Mouse (Mus musculus) frontal cortex, postnatal 10 days (tissue): ENCODE data around the gene Rasgef1c.

Source experiments
- DNase-seq, 2 experiments: peaks; one replicate each; pipeline ENCODE4 v3.0.0; 2022; ENCODE audit warnings: low spot score in 2 of 2, mixed read lengths in 1 of 2

The Rasgef1c gene

DNA sequence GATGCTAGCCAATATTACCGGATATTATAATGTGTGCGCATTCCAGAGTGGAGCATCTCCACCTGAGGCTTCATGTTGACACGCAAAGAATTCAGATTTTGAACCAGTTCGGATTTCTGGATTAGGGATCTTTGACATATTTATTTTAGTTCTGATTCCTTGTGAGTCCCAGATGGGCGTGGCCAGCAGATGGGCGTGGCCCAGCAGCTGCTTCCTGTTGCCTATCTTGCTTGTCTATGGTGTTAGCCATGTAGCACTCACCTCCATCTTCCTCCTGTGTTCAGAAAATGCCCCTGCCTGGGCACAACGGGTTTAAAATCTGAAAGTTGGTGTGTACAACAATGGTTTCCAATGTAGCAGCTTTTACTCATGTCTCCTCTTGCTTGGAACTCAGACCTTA, 24.5 kb downstream of the Rasgef1c start:
- DNase-seq = no peak

DNA sequence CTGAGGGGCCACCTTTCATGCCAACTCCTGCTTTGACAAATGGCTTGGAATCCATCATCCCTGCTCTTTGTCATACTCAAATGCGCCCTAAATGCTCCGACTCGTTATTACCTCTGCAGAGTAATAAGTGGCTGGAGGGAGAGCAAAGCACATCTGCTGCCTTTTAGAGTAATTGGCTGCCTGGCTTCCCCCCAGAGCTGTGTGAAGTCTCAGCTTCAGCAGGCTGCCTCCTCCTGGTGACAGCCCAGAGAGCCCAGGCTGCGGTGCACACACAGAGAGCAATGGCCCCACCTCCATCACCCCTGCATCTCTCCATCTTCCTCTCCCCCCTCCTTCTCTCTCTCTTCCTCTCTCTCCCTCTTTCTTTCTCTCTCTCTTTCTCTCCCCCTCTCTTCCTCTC, 25.5 kb downstream of the Rasgef1c start:
- DNase-seq = no peak

GRCm38 (mm10) chr11:49927670-49928069, 26.0 kb downstream of the Rasgef1c start:
- no peak for DNase-seq

DNA sequence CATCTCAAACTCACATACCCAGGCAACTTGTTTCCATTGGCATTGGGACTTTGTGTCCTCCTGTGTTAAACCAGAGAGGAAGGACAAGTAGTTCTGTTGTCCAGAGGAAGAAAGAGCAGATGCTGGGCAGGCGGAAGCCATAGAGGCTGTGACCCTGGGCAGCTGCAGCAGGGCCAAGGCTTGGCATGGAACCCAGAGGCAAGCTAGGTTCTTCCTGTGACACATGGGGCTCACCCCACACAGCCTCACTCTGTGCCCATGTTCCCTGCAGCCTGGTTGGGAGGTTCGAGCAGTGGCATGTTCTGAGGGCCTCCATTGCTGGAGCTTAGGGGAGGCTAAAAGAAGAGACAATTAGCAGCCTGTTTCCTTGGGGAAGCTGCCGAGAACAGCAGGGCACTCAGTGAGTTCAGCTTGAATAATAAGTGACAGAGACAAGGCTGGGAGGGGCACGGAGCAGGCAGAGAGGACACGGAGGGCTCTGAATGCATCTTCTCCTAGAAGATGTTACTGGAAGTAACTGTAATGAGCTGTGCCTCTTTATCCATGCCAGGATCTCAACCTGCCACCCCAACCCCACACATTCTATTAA, 29.5 kb downstream of the Rasgef1c start:
- peak in 1 of 2 experiments; percentile 36 for DNase-seq

- no peak for DNase-seq
These were observed 30.2 kb downstream of the Rasgef1c start for GRCm38 (mm10) chr11:49931853-49932252.

DNA sequence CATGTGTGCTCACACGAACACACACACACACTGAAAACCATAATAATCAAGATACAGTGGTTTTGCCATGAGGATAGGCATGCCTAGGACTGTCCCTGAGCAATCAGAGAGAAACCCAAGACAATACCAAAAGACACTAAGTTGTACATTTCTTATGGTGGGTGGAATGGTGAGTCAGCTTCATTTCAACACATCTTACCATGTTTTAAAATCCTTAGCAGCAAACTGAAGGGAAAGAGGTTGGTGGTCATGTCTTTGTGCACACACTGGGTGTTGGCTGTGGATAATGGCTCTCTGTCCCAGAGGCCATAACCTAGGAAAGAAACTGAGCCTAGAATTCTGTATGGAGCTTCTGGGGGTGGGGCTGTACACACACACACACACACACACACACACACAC, 32.2 kb downstream of the Rasgef1c start:
- DNase-seq = no peak

GRCm38 (mm10) chr11:49934322-49934721, 32.7 kb downstream of the Rasgef1c start:
- DNase-seq = no peak

DNA sequence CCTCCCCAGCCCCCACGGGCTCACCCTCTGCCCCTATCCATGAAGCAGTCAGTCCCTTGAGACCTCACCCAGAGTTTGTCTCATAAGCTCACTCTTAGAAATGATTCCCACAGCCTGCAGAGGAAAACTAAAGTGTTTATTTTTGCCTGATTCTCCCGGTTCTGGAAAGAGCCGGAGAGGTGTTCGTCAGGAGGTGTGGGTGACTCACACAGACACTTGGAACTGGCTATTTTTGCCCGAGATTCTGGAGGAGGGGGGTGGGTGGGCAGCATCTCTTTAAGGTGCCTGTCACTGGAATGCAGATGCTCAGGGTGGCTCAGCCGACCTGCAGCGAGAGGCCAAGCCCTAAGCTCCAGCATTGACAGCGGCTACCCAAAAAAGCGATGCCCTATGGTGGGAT, 34.8 kb downstream of the Rasgef1c start:
- DNase-seq = no peak

- DNase-seq = no peak
These were observed 36.1 kb downstream of the Rasgef1c start for GRCm38 (mm10) chr11:49937779-49938178.

- peak; percentile 64 to 76 for DNase-seq
These were observed 36.9 kb downstream of the Rasgef1c start for GRCm38 (mm10) chr11:49938258-49939164.

DNA sequence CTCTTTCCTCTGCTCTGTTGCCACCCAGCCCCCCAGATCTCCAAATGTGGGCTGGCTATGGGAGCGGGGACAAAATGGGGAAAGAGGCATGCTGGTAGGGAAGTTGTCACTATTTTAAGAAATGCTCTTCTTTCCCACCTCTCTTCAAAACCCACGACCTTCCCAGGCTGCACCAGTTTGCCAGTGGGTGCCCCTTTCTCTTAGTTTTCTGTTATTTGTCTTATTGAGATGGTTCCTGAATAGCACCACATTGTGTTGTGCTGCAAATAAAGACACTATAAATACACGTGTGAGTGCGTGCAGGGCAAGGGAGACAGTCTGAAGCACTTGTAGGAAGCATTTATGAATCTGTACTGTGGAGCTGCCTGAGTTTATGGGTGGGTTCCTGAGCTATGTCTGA, 41.2 kb downstream of the Rasgef1c start:
- DNase-seq = no peak

DNA sequence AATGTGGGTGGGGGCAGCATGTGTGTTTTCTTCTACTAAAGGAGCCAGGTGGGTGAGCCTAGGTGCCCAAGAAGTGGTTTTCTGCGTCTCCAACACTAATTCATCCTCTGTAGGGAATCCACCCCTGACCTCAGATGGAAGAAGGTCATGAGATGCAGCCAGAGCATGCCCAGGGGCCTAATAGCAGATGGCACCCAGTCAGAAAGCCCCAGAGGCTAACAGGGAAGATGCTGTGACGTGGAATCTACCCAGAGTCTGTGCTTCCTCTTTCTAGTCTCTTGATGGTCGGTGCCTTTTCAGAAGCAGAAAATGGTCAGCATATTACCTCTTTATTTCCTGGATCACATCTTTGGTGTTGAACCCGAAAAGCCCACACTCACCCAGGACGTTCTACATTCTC, 42.3 kb downstream of the Rasgef1c start:
- DNase-seq = no peak

DNA sequence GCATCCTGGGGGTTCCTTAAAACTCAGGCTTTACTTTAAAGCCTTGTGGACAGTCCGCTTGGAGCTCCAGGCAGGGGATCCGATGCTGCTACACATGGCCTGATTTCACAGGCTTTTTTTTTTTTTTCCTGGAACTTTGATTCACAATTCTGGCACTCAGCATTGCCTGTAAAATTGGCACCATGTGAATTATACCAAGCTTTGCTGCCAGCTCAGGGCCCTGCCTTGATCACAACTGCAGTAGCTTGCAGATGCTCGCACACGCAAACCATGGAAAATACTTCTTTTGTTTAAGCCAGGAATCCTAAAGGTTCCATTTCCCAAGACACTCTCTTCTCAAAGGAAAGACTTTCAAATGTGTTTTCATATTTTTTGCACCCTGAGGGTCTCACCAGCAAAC, 44.1 kb downstream of the Rasgef1c start:
- DNase-seq = no peak

DNA sequence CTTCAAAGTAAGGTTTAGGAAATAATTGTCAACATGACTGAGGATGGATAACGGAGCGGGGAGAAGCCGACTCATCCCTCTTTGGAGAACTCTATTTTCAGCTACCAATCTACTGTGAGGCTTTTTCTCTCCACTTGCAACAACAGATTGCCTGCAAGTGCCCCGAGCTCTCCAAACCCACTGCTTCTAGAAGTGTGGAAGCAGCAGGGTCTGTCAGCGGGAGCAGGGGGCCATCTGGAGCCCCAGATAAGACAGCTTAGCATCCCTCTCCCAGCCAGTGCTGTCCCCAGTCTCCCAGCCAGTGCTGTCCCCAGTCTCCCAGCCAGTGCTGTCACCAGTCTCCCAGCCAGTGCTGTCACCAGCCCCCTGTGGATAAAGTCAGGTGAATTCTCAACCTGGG, 48.2 kb downstream of the Rasgef1c start:
- DNase-seq = peak; percentile 42 to 50

GRCm38 (mm10) chr11:49953616-49954015, 52.0 kb downstream of the Rasgef1c start:
- DNase-seq = no peak

GRCm38 (mm10) chr11:49955577-49956261, 54.1 kb downstream of the Rasgef1c start:
- peak; percentile 53 to 77 for DNase-seq

DNA sequence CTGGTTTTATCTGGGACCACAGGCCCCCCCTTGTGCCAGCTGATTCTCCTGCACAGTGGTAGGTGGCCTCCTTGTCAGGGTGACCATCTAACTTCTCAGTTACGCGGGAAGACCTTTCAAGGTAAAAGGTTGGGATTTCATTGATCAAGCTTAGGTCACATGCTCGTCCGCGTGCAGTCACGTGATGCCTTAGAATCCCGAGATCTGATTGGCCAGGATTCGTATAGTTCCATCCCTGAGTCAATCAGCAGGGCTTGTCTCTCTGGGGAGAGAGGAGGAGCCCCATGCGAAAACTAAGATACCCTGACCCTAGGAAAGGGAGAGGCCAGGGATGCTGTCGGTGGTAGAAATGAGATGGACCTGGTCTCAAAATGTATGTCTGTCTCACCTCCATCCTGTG, 56.4 kb downstream of the Rasgef1c start:
- DNase-seq = no peak

DNA sequence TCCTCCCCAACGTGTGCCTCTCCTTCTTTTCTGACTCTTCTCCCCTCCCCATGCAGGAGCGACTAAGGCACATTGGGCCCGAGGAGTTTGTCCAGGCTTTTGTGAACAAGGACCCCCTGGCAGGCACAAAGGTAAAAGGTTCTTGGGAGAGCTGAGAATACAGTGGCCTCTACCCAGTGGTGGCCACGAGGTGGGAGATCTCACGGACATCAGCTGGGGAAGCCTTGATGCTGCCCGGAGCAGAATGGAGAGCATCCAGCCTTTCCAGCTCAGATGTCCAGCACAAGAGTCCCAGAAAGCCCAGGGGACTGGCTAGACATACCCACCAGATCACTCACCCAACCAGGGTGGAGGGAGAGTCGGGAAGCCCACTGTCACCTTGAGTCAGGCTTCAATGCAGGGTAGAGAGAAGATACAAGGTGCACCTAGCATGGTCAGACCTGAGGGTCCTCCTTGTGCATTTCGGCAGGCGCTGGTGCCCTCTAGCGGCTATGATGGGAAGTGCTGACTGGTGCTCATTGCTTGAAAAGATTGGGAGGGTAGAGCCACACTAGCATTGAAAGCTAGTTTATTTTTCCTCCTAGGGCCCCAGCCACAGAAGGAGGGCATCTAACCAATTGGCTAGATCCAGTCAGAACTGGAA, 59.6 kb downstream of the Rasgef1c start:
- DNase-seq = peak in 1 of 2 experiments; percentile 69

GRCm38 (mm10) chr11:49965320-49965719, 63.7 kb downstream of the Rasgef1c start:
- no peak for DNase-seq

DNA sequence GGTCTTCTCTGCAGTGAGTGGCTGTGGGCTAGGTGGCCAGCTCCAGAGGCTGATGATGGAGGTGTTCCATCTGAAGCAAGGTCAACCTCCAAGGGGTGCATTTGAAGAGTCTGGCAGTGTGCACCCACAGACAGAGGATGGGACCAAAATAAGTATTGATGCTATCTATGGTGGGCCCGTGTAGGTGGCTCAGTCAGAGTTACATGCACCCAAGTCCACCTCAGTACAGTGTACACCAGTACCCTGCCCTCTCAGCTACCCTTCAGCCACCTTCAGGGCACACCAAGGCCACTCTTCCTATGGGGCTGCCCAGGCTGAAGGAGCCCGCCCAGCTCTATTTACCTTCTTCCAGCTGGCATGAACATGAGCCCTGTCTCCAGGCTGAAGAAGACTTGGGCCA, 68.1 kb downstream of the Rasgef1c start:
- no peak for DNase-seq

DNA sequence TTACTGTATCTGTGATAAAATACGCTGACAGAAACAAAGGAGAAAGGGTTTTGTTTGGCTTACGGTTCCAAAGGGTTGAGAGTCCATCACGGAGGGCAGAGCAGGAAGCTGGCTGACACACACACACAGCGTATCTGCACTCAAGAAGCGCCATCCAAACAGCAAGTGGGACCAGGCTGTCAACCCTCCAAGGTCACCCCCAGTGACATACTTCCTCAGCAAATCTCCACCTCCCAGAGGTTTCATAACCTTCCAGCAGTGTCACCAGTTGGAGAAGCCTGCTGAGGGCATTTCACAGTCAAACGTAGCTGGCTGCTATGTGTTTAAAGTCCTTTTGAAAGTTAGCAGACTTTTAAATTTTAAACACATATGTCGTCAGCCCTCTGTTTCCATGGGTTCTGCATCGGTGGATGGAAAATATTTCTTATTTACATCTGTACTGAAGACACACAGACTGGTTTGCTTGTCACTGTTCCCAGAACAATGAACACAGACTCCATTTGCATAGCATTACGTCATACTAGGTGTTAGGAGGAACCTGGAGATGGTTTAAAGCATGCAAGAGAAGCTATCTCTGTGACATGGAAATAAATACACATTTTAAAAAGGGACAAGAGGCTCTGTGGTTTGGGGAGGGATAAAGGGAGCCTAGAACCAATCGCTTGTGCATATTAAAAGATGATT, 72.2 kb downstream of the Rasgef1c start:
- no peak for DNase-seq

GRCm38 (mm10) chr11:49974675-49975074, 73.0 kb downstream of the Rasgef1c start:
- no peak for DNase-seq
